Mouse (Mus musculus) midbrain, postnatal 0 days (tissue): ENCODE measurements around the gene Gm14412. TPM values are rescaled to one million over a fixed set of nuclear protein-coding genes. Genes with fewer than 3 reads are reported as not detected.
"Not testable (repeated sequence)": the region's sequence is repeated elsewhere in the genome, so short reads cannot be mapped to it uniquely, and the experiment has no call there.

Source experiments
- ATAC-seq: fragments of 200-750 bp; cut with Nextera tagmentation; 2 replicates; pipeline ENCODE4 v1.8.0; 2017; ENCODE audit warnings: moderate number of reproducible peaks, mild to moderate bottlenecking, moderate TSS enrichment, moderate library complexity; ENCODE audit not compliant: low FRiP score
- DNase-seq: peaks from one replicate; pipeline ENCODE4 v3.0.0-alpha.2; 2015; ENCODE audit warnings: low spot score
- H3K27ac ChIP-seq: fragments of 300-500 bp; sonication (generic); 2 replicates; pipeline ENCODE4 v1.5.1; 2014; ENCODE audit warnings: low read depth, mild to moderate bottlenecking, low read length, mixed read lengths
- H3K27me3 ChIP-seq: fragments of 300-500 bp; sonication (generic); 2 replicates; pipeline ENCODE4 v1.6.1; 2014; ENCODE audit warnings: low read length, control low read depth, mixed read lengths; ENCODE audit not compliant: insufficient read depth
- H3K36me3 ChIP-seq: fragments of 300-500 bp; sonication (generic); 2 replicates; pipeline ENCODE4 v1.6.1; 2014; ENCODE audit warnings: low read length, control low read depth, mixed read lengths; ENCODE audit not compliant: insufficient read depth
- H3K4me1 ChIP-seq: fragments of 300-500 bp; sonication (generic); 2 replicates; pipeline ENCODE4 v1.6.1; 2014; ENCODE audit warnings: mild to moderate bottlenecking, control low read depth, antibody characterized with exemption, low read length, mixed read lengths; ENCODE audit not compliant: insufficient read depth
- H3K4me2 ChIP-seq: fragments of 300-500 bp; sonication (generic); 2 replicates; pipeline ENCODE4 v1.6.1; 2014; ENCODE audit warnings: low read depth, mild to moderate bottlenecking, low read length, mixed read lengths; ENCODE audit not compliant: poor library complexity, severe bottlenecking
- H3K4me3 ChIP-seq: fragments of 300-500 bp; sonication (generic); 2 replicates; pipeline ENCODE4 v1.5.1; 2014; ENCODE audit warnings: low read depth, mild to moderate bottlenecking, low read length, moderate library complexity
- H3K9ac ChIP-seq: fragments of 300-500 bp; sonication (generic); replicated peaks from 2 replicates; pipeline ENCODE4 v1.6.1; 2014; ENCODE audit warnings: mild to moderate bottlenecking, low read length, moderate library complexity, mixed read lengths; ENCODE audit not compliant: poor library complexity, severe bottlenecking
- H3K9me3 ChIP-seq: fragments of 300-500 bp; sonication (generic); 2 replicates; pipeline ENCODE4 v1.6.1; 2016; ENCODE audit warnings: low read length, control low read depth
- CTCF ChIP-seq: IDR thresholded peaks from 2 replicates; pipeline ENCODE4 v1.5.1; 2016; ENCODE audit warnings: antibody characterized with exemption, mild to moderate bottlenecking
- WGBS: fragments of 180-500 bp; shearing (Covaris S2); extraction: QIAGEN DNeasy Blood & Tissue Kit; methylation state at CpG from one replicate; pipeline ENCODE4 v1.1.7; 2014; 5-methylcytosine and 5-hydroxymethylcytosine counted together
- polyA plus RNA-seq: library from polyadenylated mRNA; unstranded; fragments of >200 nt; fragmentation: Nextera tagmentation; extraction: Ambion mirVana; gene quantifications from 2 replicates; pipeline ENCODE4 v1.2.1, GENCODE M21; 2015
- total RNA-seq: library from RNA; depleted of rRNA; stranded (reverse); fragments of >200 nt; gene quantifications from 2 replicates; pipeline ENCODE4 v1.2.3, GENCODE M21; 2014; rRNA removed

The Gm14412 gene
- total RNA-seq (0.28 and 0.49 TPM in 2 replicates), polyA plus RNA-seq (0.67 and 0.72 TPM in 2 replicates)

GRCm38 (mm10) chr2:177324257-177324733, at the start of gene Gm14412:
Gene Gm14412, minus strand, starts transcription at chr2:177324307.
- not testable (repeated sequence) for H3K4me3 ChIP-seq, H3K4me1 ChIP-seq, H3K36me3 ChIP-seq, H3K9me3 ChIP-seq, H3K27me3 ChIP-seq, DNase-seq, H3K27ac ChIP-seq, H3K4me2 ChIP-seq, ATAC-seq, H3K9ac ChIP-seq
- 89% methylated on average over 2 of the region's 2 CpGs for WGBS

- not testable (repeated sequence) for H3K27me3 ChIP-seq, DNase-seq, ATAC-seq, H3K4me3 ChIP-seq, H3K27ac ChIP-seq, H3K36me3 ChIP-seq, H3K9me3 ChIP-seq, H3K4me2 ChIP-seq, H3K4me1 ChIP-seq, H3K9ac ChIP-seq
- 84% methylated on average over 3 of the region's 4 CpGs for WGBS
Observed at GRCm38 (mm10) chr2:177329661-177330292, 5.7 kb upstream of the Gm14412 start.

GRCm38 (mm10) chr2:177321361-177321760, 2.7 kb downstream of the Gm14412 start:
- not testable (repeated sequence) for H3K4me1 ChIP-seq, H3K36me3 ChIP-seq, H3K4me3 ChIP-seq, H3K27ac ChIP-seq, H3K4me2 ChIP-seq, H3K27me3 ChIP-seq, ATAC-seq, H3K9ac ChIP-seq, H3K9me3 ChIP-seq
- peak; percentile 0 for DNase-seq

- H3K4me2 ChIP-seq, H3K36me3 ChIP-seq, ATAC-seq, H3K27ac ChIP-seq, H3K9ac ChIP-seq, DNase-seq, H3K4me1 ChIP-seq, H3K27me3 ChIP-seq, H3K9me3 ChIP-seq, H3K4me3 ChIP-seq: not testable (repeated sequence)
- 61% methylated on average over 2 of the region's 2 CpGs for WGBS
Observed at GRCm38 (mm10) chr2:177320786-177321320, 3.3 kb downstream of the Gm14412 start.

- Histone ChIP-seq H3K4me2 (no peak overlapping the region), H3K4me1 (no peaks in the 10 kb centered on the region), H3K27me3 (no peaks in the 10 kb centered on the region), H3K9ac (no peak overlapping the region), H3K4me3 (no peak overlapping the region), H3K9me3 (peaks cover 2% of the 10 kb centered on the region; the same call in 1 of the 2 replicates), H3K36me3 (no peaks in the 10 kb centered on the region), H3K27ac (no peak overlapping the region)
- ATAC-seq (no peak), DNase-seq (no peak)
- no peak for TF ChIP-seq CTCF
- whole genome bisulfite sequencing, result 75% methylated on average over 1 of the region's 1 CpGs
Observed at GRCm38 (mm10) chr2:177318996-177319395, 5.1 kb downstream of the Gm14412 start.

- WGBS, result 96% methylated on average over 4 of the region's 4 CpGs
- not testable (repeated sequence) for H3K36me3 ChIP-seq, H3K4me3 ChIP-seq, H3K9ac ChIP-seq, H3K4me1 ChIP-seq, DNase-seq, H3K27me3 ChIP-seq, H3K4me2 ChIP-seq, H3K27ac ChIP-seq, H3K9me3 ChIP-seq, ATAC-seq
Observed at GRCm38 (mm10) chr2:177309627-177310026, 14.5 kb downstream of the Gm14412 start.

GRCm38 (mm10) chr2:177304980-177305379, 19.1 kb downstream of the Gm14412 start:
- H3K9me3 ChIP-seq, DNase-seq, H3K27ac ChIP-seq, H3K4me1 ChIP-seq, H3K36me3 ChIP-seq, H3K27me3 ChIP-seq, H3K4me3 ChIP-seq, H3K4me2 ChIP-seq, ATAC-seq, H3K9ac ChIP-seq: not testable (repeated sequence)
- WGBS, result no CpG with 5 or more reads among the region's 2 CpGs
